Mouse (Mus musculus): ENCODE measurements around the gene Ajm1.
"Not testable (repeated sequence)": the region's sequence is repeated elsewhere in the genome, so short reads cannot be mapped to it uniquely, and the experiment has no call there.

Gene Ajm1

DNA sequence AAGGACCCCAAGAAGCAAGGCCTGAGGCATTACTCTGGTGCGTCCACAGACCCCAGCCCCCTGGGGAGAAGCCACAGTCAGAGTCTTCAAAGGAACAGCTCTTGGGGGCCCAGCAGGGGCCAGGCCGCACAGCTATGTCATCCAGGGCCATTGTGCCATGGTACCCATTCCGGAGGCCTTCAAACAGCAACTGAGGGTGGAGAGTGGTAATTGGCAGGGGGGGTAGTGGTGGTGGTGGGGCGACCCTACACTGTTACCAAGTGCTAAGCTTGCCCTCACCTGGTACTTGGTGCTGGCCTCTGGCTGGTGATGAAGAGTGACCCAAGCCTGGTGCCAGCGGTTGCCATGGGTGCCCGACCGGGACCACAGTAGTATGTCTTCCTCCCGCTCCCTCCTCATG lies 15.8 kb downstream of the Ajm1 start:
- DNase-seq (ENCODE audit: low read depth, low spot score), result no peak

DNA sequence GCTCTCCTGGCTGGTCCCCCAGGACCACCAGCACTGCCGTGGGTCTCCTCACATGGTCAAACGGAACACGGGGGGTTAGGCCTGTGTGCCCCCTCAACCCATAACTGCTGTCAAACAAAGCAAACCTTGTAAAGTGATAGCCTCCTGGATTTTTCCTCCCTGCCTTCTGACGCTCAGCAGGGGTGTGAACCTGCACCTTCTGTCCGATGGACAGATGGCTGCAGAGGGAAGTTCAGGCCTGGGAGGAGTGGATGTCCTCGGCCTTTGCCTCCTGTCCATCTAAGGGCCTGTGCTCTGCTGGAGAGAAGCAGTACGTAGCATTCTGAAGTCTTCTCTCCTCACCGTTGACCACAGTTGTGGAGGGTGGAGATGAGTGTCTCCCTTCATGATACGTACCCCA lies 19.6 kb downstream of the Ajm1 start:
- no peak for DNase-seq (ENCODE audit: low read depth, low spot score)

DNA sequence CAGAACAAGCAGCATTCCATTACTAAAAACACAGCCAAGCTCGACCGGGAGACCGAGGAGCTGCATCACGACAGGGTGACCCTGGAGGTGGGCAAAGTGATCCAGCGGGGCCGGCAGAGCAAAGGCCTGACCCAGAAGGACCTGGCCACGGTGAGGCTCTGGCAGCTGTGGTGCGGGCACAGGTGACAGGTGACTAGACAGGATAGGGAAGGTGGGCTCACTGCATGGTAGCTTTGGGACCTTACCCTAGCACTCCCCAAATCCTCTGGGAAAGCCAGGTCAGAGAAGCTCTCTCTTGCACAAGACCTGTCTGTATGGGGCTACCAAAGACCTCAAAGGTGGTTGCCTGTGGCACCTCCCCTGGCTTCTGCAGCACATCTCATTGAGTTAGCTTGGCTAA lies 21.0 kb downstream of the Ajm1 start:
- DNase-seq (ENCODE audit: low read depth, low spot score), result no peak

DNA sequence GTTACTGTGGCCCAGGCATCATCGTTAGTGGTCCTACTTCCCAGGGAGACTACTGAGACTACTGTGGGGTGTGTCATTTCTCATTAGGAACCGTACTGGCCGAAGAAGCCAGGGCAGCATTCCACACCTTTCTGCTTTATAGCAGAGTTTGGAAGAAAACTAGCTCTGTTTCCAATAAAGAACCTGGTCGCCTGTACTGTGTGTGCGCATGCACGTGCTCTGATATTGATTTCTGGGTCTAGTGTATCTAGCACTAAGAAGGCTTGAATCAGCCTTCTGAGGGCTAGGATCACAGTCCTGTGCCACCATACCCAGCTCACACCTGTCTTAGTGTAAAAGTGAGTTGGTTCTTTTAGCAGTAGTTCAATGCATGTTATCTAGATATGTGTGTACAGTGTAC lies 22.8 kb downstream of the Ajm1 start:
- DNase-seq (ENCODE audit: low read depth, low spot score), result no peak

DNA sequence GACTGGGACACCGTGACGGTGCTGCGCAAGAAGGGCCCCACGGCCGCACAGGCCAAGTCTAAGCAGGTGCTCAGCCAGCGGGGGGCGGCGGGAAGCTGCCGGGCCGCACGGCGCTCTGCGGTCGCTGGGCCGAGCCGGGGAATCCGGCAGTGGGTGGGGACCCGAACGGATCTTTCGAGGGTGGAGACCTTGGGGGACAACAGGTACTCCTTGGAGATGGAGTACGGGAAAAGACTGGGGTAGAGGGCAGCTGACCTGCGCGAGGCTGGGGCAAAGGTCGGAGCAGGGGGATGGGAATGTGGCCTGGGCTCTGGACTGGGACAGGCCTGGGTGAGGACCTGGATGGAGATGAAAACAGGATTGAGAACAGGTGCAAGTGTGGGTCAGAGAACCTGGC lies 23.6 kb downstream of the Ajm1 start:
- no peak for DNase-seq (ENCODE audit: low read depth, low spot score)

DNA sequence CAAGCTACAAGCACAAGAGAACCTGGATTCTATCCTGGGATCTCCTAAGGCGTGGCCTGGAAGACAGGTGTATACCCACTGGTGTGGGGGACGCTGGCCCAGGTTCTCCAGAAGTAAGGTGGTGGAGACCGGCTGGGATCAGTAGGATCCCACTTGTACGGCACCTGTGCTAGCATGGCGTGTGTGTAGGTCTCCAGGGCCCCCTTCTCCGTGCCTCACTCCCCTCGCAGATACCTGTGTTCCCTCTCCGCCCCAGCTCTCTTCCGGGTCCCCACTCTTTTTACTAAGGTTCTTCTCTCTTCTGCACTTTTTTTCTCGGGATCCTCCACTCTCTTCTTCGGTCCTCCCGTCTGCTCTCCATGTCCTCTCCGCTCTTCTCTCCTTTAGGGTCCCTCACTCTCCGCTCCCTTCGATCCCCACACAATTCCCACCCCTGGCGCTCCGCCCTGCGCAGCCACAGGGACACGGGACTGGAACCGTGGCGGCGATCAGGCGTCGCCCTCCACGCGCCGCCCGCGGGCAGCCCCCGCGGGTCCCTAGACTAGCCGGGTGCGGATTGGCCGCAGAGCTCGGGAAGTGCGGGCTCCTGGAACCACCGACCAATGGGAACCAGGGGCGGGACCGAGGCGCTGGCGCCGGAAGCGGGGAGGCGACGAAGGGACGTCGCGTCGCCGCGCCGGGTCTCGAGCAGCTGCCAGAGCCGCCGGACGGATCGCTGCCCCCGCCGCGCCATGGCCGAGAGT lies 24.2 kb downstream of the Ajm1 start, which contains the start of gene Edf1:
Gene Edf1 (plus strand): TSS at position 627 of the 743 bp plus-strand sequence.
- DNase-seq (ENCODE audit: low read depth, low spot score), result peak; percentile 89

DNA sequence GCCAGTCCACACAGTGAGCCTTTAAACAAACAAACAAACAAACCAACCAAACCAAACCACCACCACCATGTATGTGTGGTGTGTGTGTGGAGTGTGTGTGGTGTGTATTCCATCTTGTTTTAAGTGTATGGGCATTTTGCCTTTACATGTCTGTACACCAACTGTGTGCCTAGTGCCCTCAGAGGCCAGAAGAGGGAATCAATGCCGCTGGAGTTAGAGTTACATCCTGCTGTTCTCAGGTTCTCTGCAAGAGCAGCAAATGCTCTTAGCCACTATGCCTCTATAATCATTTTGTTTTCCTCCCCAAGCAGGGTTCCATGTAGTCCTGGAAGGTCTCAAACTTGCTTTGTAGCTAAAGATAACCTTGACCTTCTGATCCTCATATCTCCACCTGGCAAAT lies 25.3 kb downstream of the Ajm1 start:
- no peak for DNase-seq (ENCODE audit: low read depth, low spot score)

DNA sequence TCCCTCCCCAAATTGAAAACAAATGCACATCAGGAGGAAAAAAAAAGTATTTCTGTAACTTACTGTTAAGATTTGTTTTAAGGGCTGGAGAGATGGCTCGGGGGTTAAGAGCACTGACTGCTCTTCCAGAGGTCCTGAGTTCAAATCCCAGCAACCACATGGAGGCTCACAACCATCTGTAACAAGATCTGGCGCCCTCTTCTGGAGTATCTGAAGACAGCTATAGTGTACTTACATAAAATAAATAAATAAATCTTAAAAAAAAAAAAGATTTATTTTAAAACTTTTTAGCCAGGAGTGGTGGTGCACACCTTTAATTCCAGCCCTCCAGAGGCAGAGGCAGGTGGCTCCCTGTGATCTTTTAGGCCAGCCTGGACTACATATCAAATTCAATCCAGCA lies 26.1 kb downstream of the Ajm1 start:
- DNase-seq (ENCODE audit: low read depth, low spot score), result not testable (repeated sequence)

DNA sequence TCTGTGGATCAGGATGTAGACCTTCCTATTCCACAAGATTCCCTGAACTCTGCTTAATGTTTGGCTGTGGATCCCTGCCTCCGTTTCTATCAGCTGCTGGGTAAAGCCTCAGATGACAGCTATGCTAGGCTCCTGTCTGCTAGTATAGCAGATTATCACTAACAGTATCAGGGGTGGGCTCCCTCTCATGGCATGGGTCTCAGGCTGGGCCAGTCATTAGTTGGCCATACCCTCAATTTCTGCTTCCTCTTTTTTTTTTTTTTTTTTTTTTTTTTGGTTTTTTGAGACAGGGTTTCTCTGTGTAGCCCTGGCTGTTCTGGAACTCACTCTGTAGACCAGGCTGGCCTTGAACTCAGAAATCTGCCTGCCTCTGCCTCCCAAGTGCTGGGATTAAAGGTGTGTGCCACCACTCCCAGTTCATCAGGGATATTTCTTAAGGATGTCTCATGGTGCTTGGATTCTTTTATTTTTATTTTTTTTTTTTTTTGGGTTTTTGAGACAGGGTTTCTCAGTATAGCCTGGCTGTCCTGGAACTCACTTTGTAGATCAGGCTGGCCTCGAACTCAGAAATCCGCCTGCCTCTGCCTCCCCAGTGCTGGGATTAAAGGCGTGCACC lies 28.3 kb downstream of the Ajm1 start:
- not testable (repeated sequence) for DNase-seq (ENCODE audit: low read depth, low spot score)

DNA sequence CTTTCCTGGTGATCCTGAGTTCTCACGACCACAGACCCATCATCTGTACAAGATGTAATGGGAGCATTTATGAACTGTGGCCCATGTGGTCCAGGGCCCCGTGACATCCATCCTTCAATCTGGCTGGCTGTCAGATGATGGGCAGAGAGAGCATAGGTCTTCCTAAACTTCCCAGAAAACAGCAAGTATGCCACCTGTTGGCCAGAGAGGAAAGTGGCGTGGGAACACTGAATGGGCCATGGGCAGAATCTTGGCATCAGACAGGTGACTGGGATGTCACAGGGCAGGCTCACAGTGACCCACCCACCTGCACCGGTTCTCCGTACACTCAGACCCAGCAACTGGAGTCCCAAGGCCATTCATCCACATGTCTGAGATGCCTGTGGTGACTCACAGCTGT lies 30.4 kb downstream of the Ajm1 start:
- DNase-seq (ENCODE audit: low read depth, low spot score), result peak; percentile 50

DNA sequence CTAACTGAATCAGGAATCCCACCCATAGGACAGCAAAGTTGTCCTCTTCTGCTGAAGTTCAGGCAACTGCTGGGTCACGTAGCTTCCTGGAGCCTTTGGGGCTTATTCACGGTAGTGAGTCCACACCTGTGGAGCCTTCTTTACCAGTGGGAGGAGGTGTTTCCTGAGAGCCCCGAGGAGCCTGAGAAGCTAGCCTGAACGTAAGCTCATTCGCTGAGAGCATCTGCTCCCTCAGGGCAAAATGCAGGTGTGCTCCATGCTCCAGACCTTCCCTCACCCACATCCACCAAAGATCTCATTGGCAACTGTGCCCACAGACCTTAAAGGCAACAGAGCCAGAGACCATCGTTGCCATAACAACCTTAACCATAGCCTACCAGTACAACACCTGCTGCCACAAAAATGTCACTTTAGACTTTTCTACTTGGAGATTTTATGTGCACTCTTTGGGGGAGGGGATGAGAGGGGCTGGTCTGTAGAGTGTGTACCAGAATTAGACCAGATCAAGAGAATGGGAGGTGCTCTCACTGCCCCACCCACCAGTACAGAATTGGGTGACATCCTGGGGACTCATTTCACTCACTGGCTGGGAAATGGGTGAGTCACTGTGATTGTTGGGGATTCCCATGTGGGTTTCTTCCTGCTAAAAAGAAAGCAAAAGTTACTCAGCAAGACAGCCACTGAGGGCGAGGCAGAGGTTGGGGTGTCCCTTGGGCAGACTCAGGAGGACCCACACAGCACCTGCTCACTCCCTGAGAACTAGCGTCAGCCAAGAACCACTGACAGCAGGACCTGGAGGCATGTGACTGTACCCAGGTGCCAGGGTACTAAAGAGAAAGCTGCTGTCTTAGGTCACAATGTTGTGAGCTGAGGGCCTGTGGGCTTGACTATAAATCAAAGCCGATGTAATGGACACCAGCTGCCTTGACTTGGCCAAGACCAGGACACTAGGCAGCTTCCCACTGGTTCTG lies 32.3 kb downstream of the Ajm1 start:
- no peak for DNase-seq (ENCODE audit: low read depth, low spot score)

DNA sequence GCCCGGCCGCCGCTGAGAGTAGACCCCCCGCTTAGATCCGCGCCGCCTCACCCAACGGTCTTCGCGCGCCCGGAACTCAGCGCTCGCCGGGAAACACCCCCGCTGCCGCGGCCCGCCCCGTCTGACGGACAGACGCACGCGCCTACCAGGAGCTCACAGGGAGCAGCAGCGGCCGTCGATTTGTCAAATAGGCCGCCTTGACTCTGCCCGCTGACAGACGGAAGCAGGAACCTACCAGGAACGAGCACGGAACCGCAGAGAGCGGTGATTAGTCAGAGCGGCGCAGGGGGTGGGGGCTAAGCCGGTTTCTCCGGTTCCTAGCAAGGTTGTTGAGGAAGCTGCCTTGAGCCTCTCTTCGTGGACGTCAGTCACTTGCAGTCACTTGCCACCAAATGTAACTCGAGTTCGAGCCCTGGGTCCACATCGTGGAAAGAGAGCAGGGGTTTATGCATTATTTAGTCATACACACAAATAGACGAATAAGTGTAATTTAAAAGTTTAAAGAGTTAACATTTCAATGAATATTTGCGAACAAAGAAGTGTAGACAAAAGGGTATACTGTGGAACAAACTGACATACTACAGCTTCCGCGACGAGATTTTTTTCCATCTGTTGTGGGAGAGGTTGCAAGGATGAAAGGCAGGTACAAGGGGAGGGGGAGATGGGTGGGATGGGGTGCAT lies 34.6 kb downstream of the Ajm1 start, which contains the start of gene Traf2:
Gene Traf2 (minus strand): TSS at position 130 of the 681 bp plus-strand sequence.
- DNase-seq (ENCODE audit: low read depth, low spot score), result peak; percentile 99

DNA sequence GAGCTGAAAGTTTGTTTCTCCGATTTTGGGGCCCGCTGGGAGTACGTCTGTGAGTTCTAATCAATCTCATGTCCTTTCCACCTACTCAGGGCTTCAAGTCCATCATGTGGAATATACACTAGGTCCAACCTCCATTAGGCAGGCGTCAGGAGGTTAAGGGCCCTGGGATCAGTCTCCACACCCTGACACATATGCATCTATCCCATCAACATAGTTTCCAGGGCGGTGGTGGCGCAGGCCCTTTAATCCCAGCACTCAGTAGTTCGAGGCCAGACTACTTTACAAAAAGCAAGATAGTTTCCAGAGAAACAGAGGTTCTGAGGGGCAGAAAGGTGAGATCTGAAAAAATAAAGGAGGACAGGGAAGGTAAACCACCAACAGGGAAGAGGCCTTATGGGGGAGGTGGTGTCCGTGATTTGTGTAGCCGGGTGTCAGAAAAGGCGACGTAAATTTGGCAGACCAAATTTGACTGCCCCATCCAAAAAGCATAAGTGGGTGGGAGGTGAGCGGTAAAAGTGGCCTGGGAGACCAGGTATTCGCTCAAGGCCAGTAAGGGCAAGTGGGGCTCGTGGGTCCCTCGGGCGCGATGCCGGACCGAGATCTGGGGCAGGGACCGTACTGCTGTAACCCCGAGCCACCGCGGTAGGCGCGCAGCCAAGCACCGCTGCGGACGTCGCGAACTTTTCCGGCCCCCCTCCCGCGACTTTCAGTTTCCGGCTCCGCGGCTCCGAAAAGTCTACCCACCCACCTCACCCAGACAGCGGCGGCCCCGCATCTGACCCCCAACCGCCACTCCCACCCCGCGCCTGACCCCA lies 35.4 kb downstream of the Ajm1 start:
- DNase-seq (ENCODE audit: low read depth, low spot score), result peak; percentile 52

DNA sequence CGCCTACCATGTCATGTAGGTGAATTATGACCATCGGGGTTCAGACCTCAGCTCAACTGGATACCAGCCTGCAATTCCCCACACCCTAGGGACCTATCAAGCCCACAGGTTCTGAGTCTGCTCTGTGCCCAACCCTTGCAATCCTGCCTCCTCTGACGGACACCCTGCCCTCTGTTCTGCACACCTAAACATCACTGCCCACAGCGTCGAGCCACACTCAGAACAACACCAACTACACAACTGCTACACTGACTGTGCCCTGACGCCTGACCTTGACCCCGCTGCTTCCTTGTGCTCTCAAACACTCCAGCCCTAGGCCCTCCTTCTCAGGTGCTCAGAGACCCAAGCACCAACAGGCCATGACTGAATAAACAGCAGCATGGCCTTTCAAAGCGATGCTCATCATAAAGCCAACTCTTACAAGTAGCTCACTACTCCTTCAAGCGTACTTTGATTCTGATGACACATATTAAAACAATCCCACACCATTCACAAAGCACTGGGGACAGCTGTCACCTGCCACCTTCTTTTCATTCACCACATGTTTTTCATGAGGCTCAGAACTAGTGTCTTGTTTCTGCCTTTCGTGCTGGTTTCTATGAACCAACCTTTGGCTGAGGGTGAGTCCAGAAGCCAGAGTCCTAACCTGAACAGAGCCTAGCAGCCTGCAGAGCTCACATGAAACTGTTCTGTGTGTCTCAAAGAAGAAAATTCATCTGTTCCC lies 39.8 kb downstream of the Ajm1 start:
- DNase-seq (ENCODE audit: low read depth, low spot score), result no peak

DNA sequence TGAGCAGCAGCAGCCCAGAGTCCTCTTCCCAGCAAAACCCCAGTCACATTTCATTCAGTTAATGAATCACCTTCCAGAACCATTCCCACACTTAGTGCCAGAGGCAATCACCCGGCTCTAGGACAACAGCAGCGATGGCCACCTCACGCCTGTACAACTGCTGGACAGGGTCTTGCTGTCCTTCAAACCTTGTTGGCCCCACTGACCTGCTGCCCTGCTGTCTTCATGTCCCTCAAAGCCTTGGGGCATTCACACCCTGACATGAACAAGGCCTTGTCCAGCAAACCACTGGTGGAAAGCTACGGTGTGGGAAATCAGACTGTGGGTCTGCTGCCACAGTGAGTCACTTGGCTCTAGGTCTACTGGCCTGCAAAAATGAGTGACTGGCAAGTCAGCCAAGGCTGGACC lies 41.0 kb downstream of the Ajm1 start:
- DNase-seq (ENCODE audit: low read depth, low spot score), result no peak

DNA sequence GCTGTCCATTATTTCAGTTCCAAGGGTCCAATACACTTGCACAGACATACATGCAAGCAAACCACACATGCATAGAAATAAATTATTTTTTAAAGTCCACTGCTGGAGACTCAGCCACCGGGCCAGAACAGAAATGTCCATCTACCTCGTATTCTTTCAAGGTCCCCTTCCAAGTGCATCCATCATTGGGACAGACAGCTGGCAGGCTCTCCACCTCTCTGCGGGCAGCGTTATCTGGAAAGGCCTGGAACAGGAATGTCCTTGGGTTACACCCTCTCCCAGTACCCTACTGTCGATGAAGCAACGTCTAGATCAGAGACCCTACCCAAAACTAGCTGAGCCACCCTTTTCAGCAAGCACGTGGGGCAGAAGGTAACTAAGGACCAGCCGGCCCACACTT lies 45.0 kb downstream of the Ajm1 start:
- no peak for DNase-seq (ENCODE audit: low read depth, low spot score)

DNA sequence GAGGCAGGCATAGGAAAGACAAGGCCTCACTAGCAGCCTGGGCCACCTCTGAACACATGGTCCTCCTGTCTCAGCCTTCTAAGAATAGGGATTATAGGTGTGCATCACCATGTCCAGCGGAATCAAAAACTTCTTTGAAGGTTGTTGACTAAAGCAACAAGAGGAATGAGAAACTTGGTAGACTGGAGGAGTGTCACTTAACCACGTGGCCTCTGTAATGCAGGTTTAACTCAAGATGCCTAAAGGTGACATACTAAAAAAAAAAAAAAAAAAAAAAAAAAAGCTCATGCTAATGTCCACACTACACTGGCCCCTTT lies 46.7 kb downstream of the Ajm1 start:
- DNase-seq (ENCODE audit: low read depth, low spot score), result no peak

DNA sequence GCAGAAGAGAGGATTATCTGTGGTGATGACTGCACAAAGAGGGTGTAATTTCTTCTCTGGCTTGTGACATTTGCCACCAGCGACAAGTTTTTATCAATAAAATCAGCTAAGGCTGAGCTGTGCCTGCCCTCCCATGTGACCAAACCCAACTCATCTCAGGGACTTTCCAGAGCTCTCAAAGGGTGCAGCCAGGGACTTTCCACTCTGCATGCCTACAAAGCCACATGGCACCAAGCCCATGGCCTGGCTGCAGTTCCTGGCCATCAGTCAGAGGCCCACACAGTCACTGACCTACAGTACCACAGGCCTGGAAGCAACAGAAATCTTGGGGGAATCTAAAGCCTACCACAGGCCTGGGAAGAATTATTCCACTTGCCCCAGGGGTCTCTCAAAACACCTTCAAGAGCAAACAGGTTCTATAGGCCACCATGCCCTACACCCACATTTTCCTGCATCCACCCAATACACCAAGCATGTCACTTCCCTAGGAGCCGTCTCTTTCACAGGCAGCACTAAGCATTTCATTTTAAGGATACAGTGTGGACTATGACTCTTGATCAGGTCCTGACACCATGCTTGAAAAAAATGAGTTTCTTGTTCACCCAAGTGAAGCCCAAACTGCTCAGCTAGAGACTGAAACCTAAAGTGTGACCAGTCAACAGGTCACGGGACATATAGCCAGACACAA lies 47.2 kb downstream of the Ajm1 start:
- DNase-seq (ENCODE audit: low read depth, low spot score), result no peak

DNA sequence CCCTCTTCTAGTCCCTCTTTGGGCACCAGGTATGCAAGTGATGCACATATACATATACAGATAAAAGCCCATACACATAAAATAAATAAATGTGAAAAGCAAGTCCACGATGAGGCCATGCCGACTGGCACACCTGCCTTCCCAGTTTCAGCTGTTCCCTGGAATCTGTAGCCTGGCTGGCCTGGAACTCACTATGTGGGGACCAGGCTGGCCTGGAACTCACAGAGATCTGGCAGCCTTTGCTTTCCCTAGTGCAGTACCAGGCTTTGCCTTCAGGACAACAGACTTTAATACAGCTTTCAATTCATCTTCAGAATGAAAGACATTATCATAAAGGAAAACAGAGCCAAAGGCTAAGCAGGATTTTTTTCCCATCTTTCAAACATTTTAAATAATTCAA lies 47.9 kb downstream of the Ajm1 start:
- no peak for DNase-seq (ENCODE audit: low read depth, low spot score)

All from R1 (cell line).